Mouse (Mus musculus) E14TG2a.4 (cell line): ENCODE results near the gene Kremen2.

ENCODE experiments used
- CTCF ChIP-seq: conservative IDR thresholded peaks from 2 replicates; pipeline ENCODE4 v1.5.1; 2014; ENCODE audit warnings: low read length
- POU5F1 ChIP-seq: IDR thresholded peaks from 2 replicates; pipeline ENCODE4 v1.6.1; 2014; ENCODE audit warnings: low read length, borderline replicate concordance

- no peak for TF ChIP-seq CTCF
- no peak for TF ChIP-seq POU5F1
Measured at GRCm38 (mm10) chr17:23795323-23795722, 49.7 kb upstream of the Kremen2 start.
